Mouse (Mus musculus) gastrocnemius, postnatal 10 days (tissue): Measurements from ENCODE around the gene Olfr156. TPM values are rescaled to one million over a fixed set of nuclear protein-coding genes. Genes with fewer than 3 reads are reported as not detected.

Experiments
- total RNA-seq, 2 experiments: library from RNA; stranded (reverse); gene quantifications; 2 replicates each; pipeline ENCODE4 v1.2.3; 2021

Olfr156 gene
- total RNA-seq, 2 experiments from 2014 or later: not detected

Other genes starting within 250 kb of the Olfr156 start
- 10 to 100 TPM; 22.9 to 30.4 TPM for gene Rgp1, start 245.2 kb downstream of the Olfr156 start, total RNA-seq
- gene Gba2, start 245.0 kb downstream of the Olfr156 start, total RNA-seq: 1 to 10 TPM; 6.7 to 9.1 TPM
- gene Msmp, start 239.4 kb downstream of the Olfr156 start, total RNA-seq: under 1 TPM; 0.33 to 0.38 TPM
- gene Npr2, start 192.0 kb downstream of the Olfr156 start, total RNA-seq: 10 to 100 TPM; 30.7 to 39.5 TPM
- under 1 TPM in 1 of 2 experiments, not detected in 1; 0.38 TPM for gene Spag8, start 170.3 kb downstream of the Olfr156 start, total RNA-seq
- gene Hint2, start 167.4 kb downstream of the Olfr156 start, total RNA-seq: 10 to 100 TPM; 51.3 to 57.6 TPM
- 10 to 100 TPM in 1 of 2 experiments, 1 to 10 TPM in 1; 9.1 to 10.8 TPM for gene Tmem8b, start 154.9 kb downstream of the Olfr156 start, total RNA-seq
- gene Fam221b, start 154.8 kb downstream of the Olfr156 start, total RNA-seq: under 1 TPM; 0.18 to 0.26 TPM
- not detected for gene Olfr70, start 123.1 kb downstream of the Olfr156 start, total RNA-seq
- not detected for gene Olfr71, start 113.6 kb downstream of the Olfr156 start, total RNA-seq
- 1 to 10 TPM; 2.3 to 3.1 TPM for gene Hrct1, start 96.7 kb downstream of the Olfr156 start, total RNA-seq
- gene Spaar, start 93.9 kb downstream of the Olfr156 start, total RNA-seq: 1 to 10 TPM; 1.1 to 1.6 TPM
- not detected for gene Olfr159, start 52.9 kb downstream of the Olfr156 start, total RNA-seq
- not detected for gene Olfr157, start 16.3 kb upstream of the Olfr156 start, total RNA-seq
- gene Olfr155, start 27.7 kb upstream of the Olfr156 start, total RNA-seq: not detected
- gene Reck, start 51.6 kb upstream of the Olfr156 start, total RNA-seq: 10 to 100 TPM; 13.6 to 15.5 TPM
- gene Glipr2, start 133.5 kb upstream of the Olfr156 start, total RNA-seq: 10 to 100 TPM; 13.1 to 18.0 TPM
- gene Ccin, start 159.6 kb upstream of the Olfr156 start, total RNA-seq: under 1 TPM in 1 of 2 experiments, not detected in 1; 0.14 TPM
- gene Clta, start 180.6 kb upstream of the Olfr156 start, total RNA-seq: 100 to 1,000 TPM in 1 of 2 experiments, 10 to 100 TPM in 1; 94.7 to 106 TPM